Mouse (Mus musculus) right cerebral cortex, postnatal 4 days (tissue): Measurements from ENCODE around the gene Klrb1c.
A peak's percentile ranks its signal among the peaks of the same experiment; 100 is the strongest.
"Not testable (repeated sequence)": the region's sequence is repeated elsewhere in the genome, so short reads cannot be mapped to it uniquely, and the experiment has no call there.

Source experiments
- DNase-seq: peaks from one replicate; pipeline ENCODE4 v3.0.0-alpha.2; 2022

Gene Klrb1c

GRCm38 (mm10) chr6:128797185-128797905 is 8.3 kb upstream of the Klrb1c start:
- no peak for DNase-seq

- DNase-seq = no peak
Measured at GRCm38 (mm10) chr6:128796321-128796955, 7.4 kb upstream of the Klrb1c start.

GRCm38 (mm10) chr6:128793734-128794133 is 4.7 kb upstream of the Klrb1c start:
- no peak for DNase-seq

GRCm38 (mm10) chr6:128790491-128790994 is 1.5 kb upstream of the Klrb1c start:
- DNase-seq = not testable (repeated sequence)

GRCm38 (mm10) chr6:128788517-128788916 is 498 bp downstream of the Klrb1c start:
- no peak for DNase-seq

GRCm38 (mm10) chr6:128786396-128786795 is 2.6 kb downstream of the Klrb1c start:
- not testable (repeated sequence) for DNase-seq

- no peak for DNase-seq
Measured at GRCm38 (mm10) chr6:128769481-128770253, 19.3 kb downstream of the Klrb1c start.

- no peak for DNase-seq
Measured at GRCm38 (mm10) chr6:128768047-128768446, 21.0 kb downstream of the Klrb1c start.

GRCm38 (mm10) chr6:128766486-128767254 is 22.3 kb downstream of the Klrb1c start:
- DNase-seq = peak; percentile 38

GRCm38 (mm10) chr6:128765211-128765610 is 23.8 kb downstream of the Klrb1c start:
- DNase-seq = no peak

GRCm38 (mm10) chr6:128764598-128764997 is 24.4 kb downstream of the Klrb1c start:
- no peak for DNase-seq

GRCm38 (mm10) chr6:128763736-128764523 is 25.1 kb downstream of the Klrb1c start:
- peak; percentile 81 for DNase-seq

GRCm38 (mm10) chr6:128762892-128763670 is 25.9 kb downstream of the Klrb1c start:
- DNase-seq = not testable (repeated sequence)

- DNase-seq = no peak
Measured at GRCm38 (mm10) chr6:128761144-128761540, 27.9 kb downstream of the Klrb1c start.

GRCm38 (mm10) chr6:128760416-128761143 is 28.4 kb downstream of the Klrb1c start:
- DNase-seq = peak; percentile 85

- peak; percentile 95 for DNase-seq
Measured at GRCm38 (mm10) chr6:128760016-128760415, 29.0 kb downstream of the Klrb1c start.

GRCm38 (mm10) chr6:128759221-128759950 is 29.6 kb downstream of the Klrb1c start:
- DNase-seq = no peak

- DNase-seq = not testable (repeated sequence)
Measured at GRCm38 (mm10) chr6:128755402-128755763, 33.6 kb downstream of the Klrb1c start.

GRCm38 (mm10) chr6:128754748-128755401 is 34.1 kb downstream of the Klrb1c start:
- DNase-seq = not testable (repeated sequence)
